Comparison of ENCODE assay signal across 17 mouse cellular contexts in the genomic region with DNA sequence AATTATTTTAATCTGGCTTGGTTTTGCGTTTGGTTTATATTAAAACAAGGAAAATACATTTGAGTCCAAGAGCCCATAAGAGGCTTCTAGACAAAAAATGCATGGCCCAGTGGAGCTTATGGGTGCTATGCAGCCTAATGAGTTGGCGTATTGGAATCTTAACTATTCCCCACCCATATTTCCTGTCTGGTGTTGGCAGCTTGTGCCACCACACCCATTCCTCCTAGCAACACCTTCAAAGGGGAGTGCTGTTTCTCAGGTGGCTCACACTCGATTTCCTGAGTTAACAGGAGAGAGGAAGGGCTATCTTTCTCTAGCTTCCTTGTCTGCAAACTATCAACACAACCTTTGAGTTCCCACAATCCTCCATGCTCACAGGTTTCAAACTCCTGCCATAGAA.
"Had no signal": no experiment of that assay in that cellular context is flagged by ENCODE, and none has a peak within 500 bp of the region (broad histone marks: within the 10 kb centered on the region; RNA-seq: fewer than 3 reads in every experiment).

No protein-coding gene starts in this region.

- ATAC-seq: inflammation-experienced regulatory T-cells, adult 6 months; liver, postnatal 0 days; midbrain, embryonic 15.5 days had no signal

- H3K4me2 ChIP-seq: limb, embryonic 12.5 days; liver, embryonic 13.5 days; lung, embryonic 15.5 days; midbrain, embryonic 11.5 days; midbrain, embryonic 15.5 days had no signal

- H3K27ac ChIP-seq: limb, embryonic 12.5 days; liver, embryonic 13.5 days; lung, embryonic 15.5 days; macrophage; midbrain, embryonic 15.5 days had no signal

- H3K9me3 ChIP-seq: limb, embryonic 12.5 days; liver, embryonic 13.5 days; lung, embryonic 15.5 days; megakaryocyte, embryonic 14.5 days; midbrain, embryonic 15.5 days had no signal

- DNase-seq: kidney, adult 18-20 months; kidney, postnatal 10 days; kidney, postnatal 4 days; layer of hippocampus, postnatal 36 days; liver; liver, embryonic 13.5 days; liver, postnatal 0 days; right cerebral cortex, postnatal 14 days; thymus, adult 18-20 months; thymus, postnatal 14 days had no signal

- H3K4me1 ChIP-seq: liver, embryonic 13.5 days; lung, embryonic 15.5 days; midbrain, embryonic 15.5 days had no signal

- H3K4me3 ChIP-seq: limb, embryonic 12.5 days; liver, embryonic 13.5 days; lung, embryonic 15.5 days; megakaryocyte, embryonic 14.5 days; midbrain, embryonic 15.5 days had no signal

- H3K9ac ChIP-seq: limb, embryonic 12.5 days; liver, embryonic 13.5 days; liver, postnatal 0 days; lung, embryonic 15.5 days; midbrain, embryonic 15.5 days had no signal

- H3K27me3 ChIP-seq: limb, embryonic 12.5 days; liver, embryonic 13.5 days; lung, embryonic 15.5 days; midbrain, embryonic 15.5 days had no signal

- H3K36me3 ChIP-seq: limb, embryonic 12.5 days; liver, embryonic 13.5 days; lung, embryonic 15.5 days; midbrain, embryonic 15.5 days had no signal
